ENCODE assay signal across 17 mouse cellular contexts in genomic region chr8:121129265-121129940, GRCm38 (mm10). TPM values are rescaled to one million over a fixed set of nuclear protein-coding genes. Genes with fewer than 3 reads are reported as not detected.
DNase-seq lines count a peak whose midpoint lies in the region; ATAC-seq and TF ChIP-seq lines count a peak whose summit lies in the region.
"Had no signal": no experiment of that assay in that cellular context is flagged by ENCODE, and none has a peak within 500 bp of the region (broad histone marks: within the 10 kb centered on the region; RNA-seq: fewer than 3 reads in every experiment).

No protein-coding gene starts in this region.

- ATAC-seq in heart, embryonic 13.5 days (ENCODE audit: extremely low read depth, insufficient number of reproducible peaks, low FRiP score, low TSS enrichment), result no peak
- no peak for ATAC-seq in lung, embryonic 16.5 days (ENCODE audit: low read depth)
- no peak for ATAC-seq in lung, postnatal 0 days
- ATAC-seq in embryonic facial prominence, embryonic 13.5 days (ENCODE audit: insufficient number of reproducible peaks, insufficient read depth, low FRiP score, low TSS enrichment, low read depth), result no peak
- ATAC-seq in stomach, embryonic 15.5 days (ENCODE audit: insufficient read depth, low FRiP score, low read depth), result no peak
- ATAC-seq: activated CD4-positive, CD25-positive, alpha-beta regulatory T cell, adult 4 months; liver, embryonic 12.5 days had no signal

- no peak for TF ChIP-seq CTCF in lung, postnatal 0 days (IDR thresholded peaks at IDR 0.05)

- H3K4me2 ChIP-seq in heart, embryonic 13.5 days, result peak overlapping the region; percentile 67
- peak overlapping the region; percentile 65 for H3K4me2 ChIP-seq in lung, embryonic 16.5 days (ENCODE audit: low read depth, low read length)
- no peak overlapping the region for H3K4me2 ChIP-seq in lung, postnatal 0 days (replicated peaks; ENCODE audit: low read depth, low read length)
- peak overlapping the region; percentile 43; the same call in 1 of the 2 replicates for H3K4me2 ChIP-seq in embryonic facial prominence, embryonic 13.5 days
- H3K4me2 ChIP-seq in stomach, embryonic 15.5 days, result peak overlapping the region; percentile 50

- no peaks in the 10 kb centered on the region for H3K9me3 ChIP-seq in heart, embryonic 13.5 days
- H3K9me3 ChIP-seq in lung, embryonic 16.5 days (ENCODE audit: control insufficient read depth, low read length), result no peaks in the 10 kb centered on the region
- no peaks in the 10 kb centered on the region for H3K9me3 ChIP-seq in lung, postnatal 0 days (ENCODE audit: low read length)
- no peaks in the 10 kb centered on the region for H3K9me3 ChIP-seq in embryonic facial prominence, embryonic 13.5 days
- no peaks in the 10 kb centered on the region for H3K9me3 ChIP-seq in stomach, embryonic 15.5 days
- H3K9me3 ChIP-seq: hindbrain, embryonic 13.5 days; liver, embryonic 12.5 days had no signal

- H3K4me1 ChIP-seq in heart, embryonic 13.5 days, result peaks cover 45% of the 10 kb centered on the region
- H3K4me1 ChIP-seq in lung, embryonic 16.5 days (replicated peaks; ENCODE audit: control insufficient read depth, insufficient read depth, low read length), result peaks cover 32% of the 10 kb centered on the region
- H3K4me1 ChIP-seq in lung, postnatal 0 days (ENCODE audit: insufficient read depth, low read depth, low read length), result peaks cover 3% of the 10 kb centered on the region; the same call in 1 of the 2 replicates
- peaks cover 36% of the 10 kb centered on the region for H3K4me1 ChIP-seq in embryonic facial prominence, embryonic 13.5 days
- H3K4me1 ChIP-seq in stomach, embryonic 15.5 days, result peaks cover 16% of the 10 kb centered on the region

- peak overlapping the region; percentile 72; the same call in 1 of the 2 replicates for H3K9ac ChIP-seq in heart, embryonic 13.5 days
- peak overlapping the region; percentile 63 for H3K9ac ChIP-seq in lung, embryonic 16.5 days (ENCODE audit: low read length)
- H3K9ac ChIP-seq in lung, postnatal 0 days (replicated peaks; ENCODE audit: low read depth), result no peak overlapping the region
- no peak overlapping the region for H3K9ac ChIP-seq in embryonic facial prominence, embryonic 13.5 days
- H3K9ac ChIP-seq in stomach, embryonic 15.5 days, result no peak overlapping the region
- H3K9ac ChIP-seq: hindbrain, embryonic 13.5 days; liver, embryonic 12.5 days had no signal

- H3K27me3 ChIP-seq in heart, embryonic 13.5 days (replicated peaks), result peaks cover 68% of the 10 kb centered on the region
- H3K27me3 ChIP-seq in lung, embryonic 16.5 days (ENCODE audit: control insufficient read depth, insufficient read depth, low read depth, low read length), result peaks cover 65% of the 10 kb centered on the region
- H3K27me3 ChIP-seq in lung, postnatal 0 days (replicated peaks; ENCODE audit: insufficient read depth, low read length), result peaks cover 29% of the 10 kb centered on the region
- H3K27me3 ChIP-seq in embryonic facial prominence, embryonic 13.5 days, result peaks cover 92% of the 10 kb centered on the region
- H3K27me3 ChIP-seq in stomach, embryonic 15.5 days (replicated peaks), result peaks cover 55% of the 10 kb centered on the region

- H3K27ac ChIP-seq in heart, embryonic 13.5 days (replicated peaks), result no peak overlapping the region
- H3K27ac ChIP-seq in lung, embryonic 16.5 days (ENCODE audit: low read length), result no peak overlapping the region
- H3K27ac ChIP-seq in lung, postnatal 0 days (ENCODE audit: low read length), result no peak overlapping the region
- H3K27ac ChIP-seq in embryonic facial prominence, embryonic 13.5 days, result no peak overlapping the region
- no peak overlapping the region for H3K27ac ChIP-seq in stomach, embryonic 15.5 days
- H3K27ac ChIP-seq: hindbrain, embryonic 13.5 days; liver, embryonic 12.5 days had no signal

- H3K36me3 ChIP-seq in heart, embryonic 13.5 days, result no peaks in the 10 kb centered on the region
- H3K36me3 ChIP-seq in lung, embryonic 16.5 days (ENCODE audit: control insufficient read depth, insufficient read depth, low read length), result no peaks in the 10 kb centered on the region
- H3K36me3 ChIP-seq in lung, postnatal 0 days (ENCODE audit: insufficient read depth, low read length), result no peaks in the 10 kb centered on the region
- no peaks in the 10 kb centered on the region for H3K36me3 ChIP-seq in embryonic facial prominence, embryonic 13.5 days
- H3K36me3 ChIP-seq in stomach, embryonic 15.5 days, result no peaks in the 10 kb centered on the region
- H3K36me3 ChIP-seq: hindbrain, embryonic 13.5 days; liver, embryonic 12.5 days had no signal

- intact Hi-C loops in heart, postnatal 25 days (cut with DNase I), result loop anchor here (5.0 kb wide), 1 partner anchor 98 kb away; no protein-coding TSS in a partner anchor

- WGBS in heart, embryonic 13.5 days, result 32% methylated on average over 16 of the region's 16 CpGs
- WGBS in lung, embryonic 16.5 days, result 25% methylated on average over 16 of the region's 16 CpGs
- WGBS in lung, postnatal 0 days, result 29% methylated on average over 16 of the region's 16 CpGs
- 16% methylated on average over 16 of the region's 16 CpGs for WGBS in embryonic facial prominence, embryonic 13.5 days
- WGBS in stomach, embryonic 15.5 days, result 32% methylated on average over 16 of the region's 16 CpGs

- H3K4me3 ChIP-seq in heart, embryonic 13.5 days, result no peak overlapping the region
- H3K4me3 ChIP-seq in lung, embryonic 16.5 days (ENCODE audit: low read length), result peak overlapping the region; percentile 44
- H3K4me3 ChIP-seq in lung, postnatal 0 days (ENCODE audit: low read depth, low read length), result no peak overlapping the region
- no peak overlapping the region for H3K4me3 ChIP-seq in embryonic facial prominence, embryonic 13.5 days
- peak overlapping the region; percentile 42 for H3K4me3 ChIP-seq in stomach, embryonic 15.5 days (replicated peaks)
- H3K4me3 ChIP-seq: liver, embryonic 12.5 days had no signal

- no peak for DNase-seq in heart, postnatal 25 days (ENCODE audit: low spot score)
- no peak for DNase-seq in lung, postnatal 0 days (ENCODE audit: low spot score)
- DNase-seq in thymus, postnatal 36 days, result no peak
- no peak for DNase-seq in adrenal gland, postnatal 25 days
- DNase-seq: cerebellum, adult 11-12 months; kidney, postnatal 25 days had no signal

- TF ChIP-seq EP300 in lung, postnatal 0 days (IDR thresholded peaks at IDR 0.05), result no peak

RNA-seq across cellular contexts. Expression of gene Foxl1, which starts 1.7 kb away (rescaled TPM):
- polyA plus RNA-seq in heart, embryonic 13.5 days (2015; fragmentation: Nextera tagmentation; extraction: Ambion mirVana), result 0.52 and 0.64 TPM in 2 replicates
- under 1 TPM in 1 of 2 experiments, not detected in 1; 0.16 TPM for total RNA-seq in heart, postnatal 25 days (2021)
- polyA plus RNA-seq in lung, embryonic 16.5 days (2015; fragmentation: Nextera tagmentation; extraction: Ambion mirVana), result 3.1 and 3.3 TPM in 2 replicates
- polyA plus RNA-seq in lung, postnatal 0 days (2015; fragmentation: Nextera tagmentation; extraction: Ambion mirVana), result 0.88 and 1.3 TPM in 2 replicates
- polyA plus RNA-seq in embryonic facial prominence, embryonic 13.5 days (2015; fragmentation: Nextera tagmentation; extraction: Ambion mirVana), result 0.28 and 0.34 TPM in 2 replicates
- 7.2 and 9.4 TPM in 2 replicates for polyA plus RNA-seq in stomach, embryonic 15.5 days (2015; fragmentation: Nextera tagmentation; extraction: Ambion mirVana)
- 0.27 and 0.33 TPM in 2 replicates for total RNA-seq in adrenal gland, postnatal 25 days (2021)
- total RNA-seq: granulocyte monocyte progenitor cell, adult 5-6 weeks; layer of hippocampus, postnatal 14 days had no signal
- polyA plus RNA-seq: activated CD4-positive, CD25-positive, alpha-beta regulatory T cell, adult 4 months; neural tube, embryonic 14.5 days; spleen, adult 2 months had no signal

RNA-seq across cellular contexts. Expression of gene Foxc2, which starts 13.4 kb away (rescaled TPM):
- 6.8 and 7.4 TPM in 2 replicates for polyA plus RNA-seq in heart, embryonic 13.5 days (2015; fragmentation: Nextera tagmentation; extraction: Ambion mirVana)
- total RNA-seq in heart, postnatal 25 days (2021), result 1 to 10 TPM; 2.0 to 2.2 TPM
- 0.58 and 0.62 TPM in 2 replicates for polyA plus RNA-seq in lung, embryonic 16.5 days (2015; fragmentation: Nextera tagmentation; extraction: Ambion mirVana)
- 0.47 and 0.58 TPM in 2 replicates for polyA plus RNA-seq in lung, postnatal 0 days (2015; fragmentation: Nextera tagmentation; extraction: Ambion mirVana)
- 3.2 and 3.3 TPM in 2 replicates for polyA plus RNA-seq in embryonic facial prominence, embryonic 13.5 days (2015; fragmentation: Nextera tagmentation; extraction: Ambion mirVana)
- polyA plus RNA-seq in stomach, embryonic 15.5 days (2015; fragmentation: Nextera tagmentation; extraction: Ambion mirVana), result 0.77 and 0.90 TPM in 2 replicates
- total RNA-seq in adrenal gland, postnatal 25 days (2021), result 2.7 and 3.6 TPM in 2 replicates
- total RNA-seq: granulocyte monocyte progenitor cell, adult 5-6 weeks had no signal
- polyA plus RNA-seq: activated CD4-positive, CD25-positive, alpha-beta regulatory T cell, adult 4 months had no signal

RNA-seq across cellular contexts. Expression of gene Mthfsd, which starts 21.2 kb away (rescaled TPM):
- 35.3 and 42.8 TPM in 2 replicates for polyA plus RNA-seq in heart, embryonic 13.5 days (2015; fragmentation: Nextera tagmentation; extraction: Ambion mirVana)
- total RNA-seq in heart, postnatal 25 days (2021), result 10 to 100 TPM; 13.2 to 14.2 TPM
- polyA plus RNA-seq in lung, embryonic 16.5 days (2015; fragmentation: Nextera tagmentation; extraction: Ambion mirVana), result 50.6 and 59.2 TPM in 2 replicates
- polyA plus RNA-seq in lung, postnatal 0 days (2015; fragmentation: Nextera tagmentation; extraction: Ambion mirVana), result 36.1 and 37.7 TPM in 2 replicates
- 60.5 and 70.5 TPM in 2 replicates for polyA plus RNA-seq in embryonic facial prominence, embryonic 13.5 days (2015; fragmentation: Nextera tagmentation; extraction: Ambion mirVana)
- 53.9 and 56.3 TPM in 2 replicates for polyA plus RNA-seq in stomach, embryonic 15.5 days (2015; fragmentation: Nextera tagmentation; extraction: Ambion mirVana)
- 31.1 and 44.8 TPM in 2 replicates for total RNA-seq in adrenal gland, postnatal 25 days (2021)

RNA-seq across cellular contexts. Expression of gene Foxf1, which starts 45.2 kb away (rescaled TPM):
- 7.7 and 9.5 TPM in 2 replicates for polyA plus RNA-seq in heart, embryonic 13.5 days (2015; fragmentation: Nextera tagmentation; extraction: Ambion mirVana)
- under 1 TPM in 1 of 2 experiments, not detected in 1; 0.20 TPM for total RNA-seq in heart, postnatal 25 days (2021)
- polyA plus RNA-seq in lung, embryonic 16.5 days (2015; fragmentation: Nextera tagmentation; extraction: Ambion mirVana), result 126 and 138 TPM in 2 replicates
- polyA plus RNA-seq in lung, postnatal 0 days (2015; fragmentation: Nextera tagmentation; extraction: Ambion mirVana), result 156 and 194 TPM in 2 replicates
- 10.7 and 15.1 TPM in 2 replicates for polyA plus RNA-seq in embryonic facial prominence, embryonic 13.5 days (2015; fragmentation: Nextera tagmentation; extraction: Ambion mirVana)
- polyA plus RNA-seq in stomach, embryonic 15.5 days (2015; fragmentation: Nextera tagmentation; extraction: Ambion mirVana), result 131 and 136 TPM in 2 replicates
- 0.43 and 0.52 TPM in 2 replicates for total RNA-seq in adrenal gland, postnatal 25 days (2021)
- total RNA-seq: granulocyte monocyte progenitor cell, adult 5-6 weeks had no signal
- polyA plus RNA-seq: activated CD4-positive, CD25-positive, alpha-beta regulatory T cell, adult 4 months had no signal

Comparison
In these comparisons a context has a peak if more than half of its experiments do, and no peak if none do; other contexts are left out.
1. H3K4me3 ChIP-seq: peak in lung, embryonic 16.5 days (single experiment) and stomach, embryonic 15.5 days (single experiment); none in heart, embryonic 13.5 days (single experiment), lung, postnatal 0 days (single experiment) and embryonic facial prominence, embryonic 13.5 days (single experiment).
2. H3K9ac ChIP-seq: peak in heart, embryonic 13.5 days (single experiment) and lung, embryonic 16.5 days (single experiment); none in lung, postnatal 0 days (single experiment), embryonic facial prominence, embryonic 13.5 days (single experiment) and stomach, embryonic 15.5 days (single experiment).